15 mouse cellular contexts compared by ENCODE assay signal in genomic region chr10:119670456-119670855, GRCm38 (mm10).
"Had no signal": no experiment of that assay in that cellular context is flagged by ENCODE, and none has a peak within 500 bp of the region (broad histone marks: within the 10 kb centered on the region; RNA-seq: fewer than 3 reads in every experiment).

No protein-coding gene starts in this region.

- H3K36me3 ChIP-seq: limb, embryonic 10.5 days; limb, embryonic 13.5 days; liver, embryonic 12.5 days; liver, embryonic 15.5 days; midbrain, embryonic 10.5 days; midbrain, embryonic 13.5 days had no signal

- H3K9ac ChIP-seq: limb, embryonic 13.5 days; liver, embryonic 12.5 days; liver, embryonic 15.5 days; midbrain, embryonic 13.5 days had no signal

- H3K27me3 ChIP-seq: limb, embryonic 13.5 days; liver, embryonic 12.5 days; liver, embryonic 15.5 days; midbrain, embryonic 13.5 days had no signal

- H3K27ac ChIP-seq: limb, embryonic 10.5 days; limb, embryonic 13.5 days; liver, embryonic 12.5 days; liver, embryonic 15.5 days; macrophage; midbrain, embryonic 10.5 days; midbrain, embryonic 13.5 days had no signal

- ATAC-seq: liver, embryonic 12.5 days; midbrain, embryonic 13.5 days; midbrain, embryonic 16.5 days had no signal

- H3K9me3 ChIP-seq: limb, embryonic 10.5 days; limb, embryonic 13.5 days; liver, embryonic 12.5 days; liver, embryonic 15.5 days; midbrain, embryonic 10.5 days; midbrain, embryonic 13.5 days had no signal

- H3K4me3 ChIP-seq: limb, embryonic 10.5 days; limb, embryonic 13.5 days; liver, embryonic 12.5 days; liver, embryonic 15.5 days; midbrain, embryonic 10.5 days; midbrain, embryonic 13.5 days had no signal

- H3K4me1 ChIP-seq: liver, embryonic 12.5 days; liver, embryonic 15.5 days had no signal

- DNase-seq: kidney, adult 18-20 months; kidney, adult 9 months; kidney, postnatal 14 days; liver; lung, adult 2 months; lung, postnatal 14 days; thymus, postnatal 25 days had no signal

- H3K4me2 ChIP-seq: limb, embryonic 13.5 days; liver, embryonic 12.5 days; liver, embryonic 15.5 days; midbrain, embryonic 13.5 days had no signal
